Mouse (Mus musculus) lung, embryonic 15.5 days (tissue): Measurements from ENCODE around the gene Mrps15. TPM values are rescaled to one million over a fixed set of nuclear protein-coding genes. Genes with fewer than 3 reads are reported as not detected.
"Not testable (repeated sequence)": the region's sequence is repeated elsewhere in the genome, so short reads cannot be mapped to it uniquely, and the experiment has no call there.

Experiments used
- ATAC-seq: fragments of 200-750 bp; cut with Nextera tagmentation; 2 replicates; pipeline ENCODE4 v1.8.0; 2017; ENCODE audit warnings: moderate number of reproducible peaks, borderline replicate concordance; ENCODE audit not compliant: low FRiP score, low TSS enrichment; ENCODE audit errors: extremely low read depth
- H3K27ac ChIP-seq: fragments of 300-500 bp; sonication (generic); 2 replicates; pipeline ENCODE4 v1.5.1; 2015; ENCODE audit warnings: moderate library complexity, mild to moderate bottlenecking, inconsistent platforms
- H3K27me3 ChIP-seq: fragments of 300-500 bp; sonication (generic); 2 replicates; pipeline ENCODE4 v1.6.1; 2015; ENCODE audit warnings: inconsistent platforms
- H3K36me3 ChIP-seq: fragments of 300-500 bp; sonication (generic); 2 replicates; pipeline ENCODE4 v1.6.1; 2015; ENCODE audit warnings: inconsistent platforms
- H3K4me1 ChIP-seq: fragments of 300-500 bp; sonication (generic); 2 replicates; pipeline ENCODE4 v1.6.1; 2015; ENCODE audit warnings: inconsistent platforms
- H3K4me2 ChIP-seq: fragments of 300-500 bp; sonication (generic); 2 replicates; pipeline ENCODE4 v1.6.1; 2015; ENCODE audit warnings: inconsistent platforms, mild to moderate bottlenecking, moderate library complexity
- H3K4me3 ChIP-seq: fragments of 300-500 bp; sonication (generic); 2 replicates; pipeline ENCODE4 v1.5.1; 2015; ENCODE audit warnings: mild to moderate bottlenecking, inconsistent platforms
- H3K9ac ChIP-seq: fragments of 300-500 bp; sonication (generic); 2 replicates; pipeline ENCODE4 v1.6.1; 2015; ENCODE audit warnings: inconsistent platforms
- H3K9me3 ChIP-seq: fragments of 300-500 bp; sonication (generic); 2 replicates; pipeline ENCODE4 v1.6.1; 2016; ENCODE audit warnings: inconsistent platforms
- WGBS: fragments of 180-500 bp; shearing (Covaris S2); methylation state at CpG from one replicate; pipeline ENCODE4 v1.1.7; 2015; 5-methylcytosine and 5-hydroxymethylcytosine counted together
- polyA plus RNA-seq: library from polyadenylated mRNA; unstranded; fragments of >200 nt; fragmentation: Nextera tagmentation; extraction: Ambion mirVana; gene quantifications from 2 replicates; pipeline ENCODE4 v1.2.1, GENCODE M21; 2015

The Mrps15 gene
- polyA plus RNA-seq, 1 experiment from 2014 or later = 130 TPM

DNA sequence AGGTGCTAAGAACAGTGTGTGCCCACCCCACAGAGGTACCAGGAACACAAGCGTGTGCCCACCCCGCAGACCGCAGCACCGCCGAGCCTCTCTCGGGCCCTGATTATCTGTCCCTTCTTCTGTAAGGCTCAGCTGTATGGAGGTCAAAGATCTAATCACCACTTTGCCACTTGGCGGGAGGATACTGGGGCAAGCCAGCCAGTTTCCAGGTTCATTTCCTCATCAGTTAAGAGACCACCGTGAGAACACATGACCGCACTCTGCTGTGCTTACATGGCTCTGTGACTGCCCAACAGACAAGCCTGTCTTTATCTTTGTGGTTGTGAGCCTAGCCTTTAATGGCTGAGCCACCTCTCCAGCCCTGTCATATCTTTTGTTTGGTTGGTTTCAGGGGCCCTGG is 36.3 kb downstream of the Mrps15 start:
- Histone ChIP-seq H3K4me3 (no peak overlapping the region), H3K9me3 (no peaks in the 10 kb centered on the region), H3K27me3 (no peaks in the 10 kb centered on the region), H3K4me2 (no peak overlapping the region), H3K27ac (no peak overlapping the region), H3K9ac (no peak overlapping the region), H3K36me3 (no peaks in the 10 kb centered on the region), H3K4me1 (no peaks in the 10 kb centered on the region)
- 89% methylated on average over 9 of the region's 9 CpGs for WGBS
- ATAC-seq = no peak

DNA sequence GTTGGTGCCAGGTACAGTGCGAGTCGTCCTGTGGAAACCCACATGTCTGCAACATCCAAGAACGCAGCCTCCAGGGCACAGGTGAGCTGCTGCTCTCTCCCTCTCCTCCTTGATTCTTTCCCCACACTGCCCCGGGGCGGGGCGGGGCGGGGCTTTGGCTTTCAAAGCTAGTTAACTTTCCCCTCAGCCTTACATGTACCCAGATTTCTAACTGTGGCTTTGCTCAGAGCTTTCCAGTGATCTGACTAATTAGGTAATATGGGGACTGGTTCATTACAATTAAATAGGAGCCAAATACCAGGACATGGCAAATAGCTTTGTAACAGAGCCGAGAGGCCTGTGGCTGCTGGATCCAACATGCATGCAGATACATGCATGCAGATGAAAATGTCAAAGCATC is 37.7 kb downstream of the Mrps15 start:
- 65% methylated on average over 8 of the region's 8 CpGs for WGBS
- H3K36me3 ChIP-seq = no peaks in the 10 kb centered on the region

DNA sequence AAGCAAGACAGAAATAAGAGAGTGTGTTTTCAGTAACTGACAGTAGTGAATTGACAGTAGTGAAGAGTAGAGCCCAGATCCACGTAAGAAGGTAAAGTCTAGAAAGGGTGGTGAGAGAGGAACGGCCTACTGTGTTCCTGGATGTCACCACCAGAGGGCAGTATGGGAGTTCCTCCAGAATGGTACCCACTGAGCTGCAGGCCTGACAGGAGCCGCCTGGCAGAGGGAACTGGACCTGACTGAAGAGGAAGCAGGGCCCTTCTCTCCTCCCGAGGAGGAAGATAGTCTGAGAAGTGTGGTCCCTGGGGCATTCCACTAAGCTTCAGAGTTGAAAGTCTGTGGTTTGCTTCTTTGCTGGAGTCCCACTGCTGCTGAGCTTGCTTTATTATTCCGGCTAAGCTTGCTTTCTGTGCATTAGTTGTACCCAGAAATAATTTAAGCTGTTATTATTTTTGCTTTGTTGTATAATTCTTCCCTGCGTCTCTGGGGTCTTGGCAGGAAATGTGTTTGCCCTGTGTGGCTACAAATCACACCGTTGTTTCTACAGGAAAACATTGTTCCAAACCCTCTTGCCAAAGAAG is 39.4 kb downstream of the Mrps15 start:
- 25% methylated on average over 7 of the region's 7 CpGs for WGBS
- Histone ChIP-seq H3K27me3 (no peaks in the 10 kb centered on the region), H3K4me1 (no peaks in the 10 kb centered on the region), H3K27ac (no peak overlapping the region), H3K9me3 (no peaks in the 10 kb centered on the region), H3K4me2 (no peak overlapping the region), H3K9ac (no peak overlapping the region), H3K4me3 (no peak overlapping the region), H3K36me3 (no peaks in the 10 kb centered on the region)
- ATAC-seq = peak; percentile 82; the same call in 1 of the 2 replicates

More for the DNA sequence above, 37.7 kb downstream of the Mrps15 start:
- ATAC-seq = no peak; the same call in 1 of the 2 replicates
- Histone ChIP-seq H3K9me3 (no peaks in the 10 kb centered on the region), H3K4me3 (no peak overlapping the region), H3K27me3 (no peaks in the 10 kb centered on the region), H3K9ac (no peak overlapping the region), H3K27ac (no peak overlapping the region), H3K4me1 (no peaks in the 10 kb centered on the region), H3K4me2 (no peak overlapping the region)

DNA sequence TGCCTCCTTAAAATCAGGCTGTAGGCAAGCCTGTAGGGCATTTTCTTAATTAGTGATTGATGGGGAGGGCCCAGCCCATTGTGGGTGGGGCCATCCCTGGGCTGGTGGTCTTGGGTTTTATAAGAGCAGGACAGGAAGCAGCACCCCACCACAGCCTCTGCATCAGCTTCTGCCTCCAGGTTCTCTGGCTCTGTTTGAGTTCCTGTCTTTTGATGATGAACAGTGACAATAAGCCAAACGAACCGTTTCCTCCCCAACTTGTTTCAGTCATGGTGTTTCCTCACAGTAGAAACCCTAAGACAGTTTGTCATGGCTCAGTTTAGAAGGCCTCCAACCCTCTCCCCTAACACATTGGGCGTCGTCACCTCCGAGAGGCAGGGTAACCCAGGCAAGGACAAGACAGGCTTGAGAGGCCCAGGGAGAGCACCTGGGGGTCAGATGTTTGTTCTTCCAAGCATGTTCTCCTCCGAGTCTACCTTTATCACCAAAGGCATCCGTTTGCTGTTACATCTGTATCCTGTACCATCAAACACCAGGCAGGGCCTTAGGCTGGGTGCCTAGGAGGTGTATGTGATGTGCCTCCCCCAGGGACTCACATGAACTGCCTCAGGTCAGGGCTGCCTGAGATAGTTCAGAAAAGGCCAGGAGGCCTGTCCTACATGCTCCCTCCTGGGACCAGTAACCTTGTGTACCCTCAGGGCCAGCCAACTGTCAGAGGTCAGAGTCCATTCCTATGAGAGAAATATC is 43.5 kb downstream of the Mrps15 start:
- Histone ChIP-seq H3K4me2 (no peak overlapping the region), H3K4me3 (no peak overlapping the region), H3K9ac (0 out of 2 replicates have a peak overlapping the region, but pooled peaks have one; percentile 4), H3K9me3 (no peaks in the 10 kb centered on the region), H3K27me3 (no peaks in the 10 kb centered on the region), H3K36me3 (no peaks in the 10 kb centered on the region), H3K4me1 (no peaks in the 10 kb centered on the region), H3K27ac (no peak overlapping the region)
- WGBS = 63% methylated on average over 7 of the region's 7 CpGs
- no peak for ATAC-seq

DNA sequence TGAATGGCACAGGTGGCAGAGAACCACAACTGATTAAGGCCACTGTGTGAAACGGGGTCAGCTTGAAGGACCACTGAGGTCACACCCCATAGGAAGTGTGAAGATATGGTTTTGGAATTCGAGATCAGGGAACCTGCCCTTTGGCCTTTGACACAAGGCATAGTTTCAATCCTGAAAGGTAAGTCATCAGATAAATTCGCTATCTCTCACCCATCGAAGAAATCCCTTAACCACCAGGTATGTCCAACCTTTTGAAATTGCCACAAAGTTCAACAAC is 44.1 kb downstream of the Mrps15 start:
- H3K36me3 ChIP-seq = no peaks in the 10 kb centered on the region
- no peak overlapping the region for H3K4me3 ChIP-seq
- no peaks in the 10 kb centered on the region for H3K4me1 ChIP-seq
- whole genome bisulfite sequencing = 69% methylated on average over 4 of the region's 4 CpGs
- H3K4me2 ChIP-seq = no peak overlapping the region
- no peak overlapping the region for H3K27ac ChIP-seq
- no peak overlapping the region for H3K9ac ChIP-seq
- no peak for ATAC-seq
- H3K27me3 ChIP-seq = no peaks in the 10 kb centered on the region
- no peaks in the 10 kb centered on the region for H3K9me3 ChIP-seq

DNA sequence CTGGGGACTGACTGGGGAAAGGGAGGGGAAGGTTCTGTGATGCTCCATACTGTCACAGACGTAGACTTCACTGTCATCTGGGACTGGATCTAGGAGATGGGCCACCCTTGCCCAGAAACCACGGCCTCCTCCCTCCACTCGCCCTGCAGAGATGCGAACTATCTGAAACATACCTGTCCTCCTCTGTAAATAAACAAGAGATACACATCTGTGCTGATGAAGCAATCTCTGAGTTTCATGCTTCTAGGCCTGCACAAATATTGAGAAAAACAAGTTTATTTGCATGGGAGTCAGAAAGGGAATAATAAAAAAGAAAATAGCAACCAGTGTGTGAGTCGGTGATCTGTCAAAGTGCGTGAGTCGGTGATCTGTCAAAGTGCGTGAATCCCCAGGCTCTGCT is 45.1 kb downstream of the Mrps15 start:
- peaks cover under 1% of the 10 kb centered on the region; the same call in 1 of the 2 replicates for H3K4me1 ChIP-seq
- no peak overlapping the region for H3K4me3 ChIP-seq

DNA sequence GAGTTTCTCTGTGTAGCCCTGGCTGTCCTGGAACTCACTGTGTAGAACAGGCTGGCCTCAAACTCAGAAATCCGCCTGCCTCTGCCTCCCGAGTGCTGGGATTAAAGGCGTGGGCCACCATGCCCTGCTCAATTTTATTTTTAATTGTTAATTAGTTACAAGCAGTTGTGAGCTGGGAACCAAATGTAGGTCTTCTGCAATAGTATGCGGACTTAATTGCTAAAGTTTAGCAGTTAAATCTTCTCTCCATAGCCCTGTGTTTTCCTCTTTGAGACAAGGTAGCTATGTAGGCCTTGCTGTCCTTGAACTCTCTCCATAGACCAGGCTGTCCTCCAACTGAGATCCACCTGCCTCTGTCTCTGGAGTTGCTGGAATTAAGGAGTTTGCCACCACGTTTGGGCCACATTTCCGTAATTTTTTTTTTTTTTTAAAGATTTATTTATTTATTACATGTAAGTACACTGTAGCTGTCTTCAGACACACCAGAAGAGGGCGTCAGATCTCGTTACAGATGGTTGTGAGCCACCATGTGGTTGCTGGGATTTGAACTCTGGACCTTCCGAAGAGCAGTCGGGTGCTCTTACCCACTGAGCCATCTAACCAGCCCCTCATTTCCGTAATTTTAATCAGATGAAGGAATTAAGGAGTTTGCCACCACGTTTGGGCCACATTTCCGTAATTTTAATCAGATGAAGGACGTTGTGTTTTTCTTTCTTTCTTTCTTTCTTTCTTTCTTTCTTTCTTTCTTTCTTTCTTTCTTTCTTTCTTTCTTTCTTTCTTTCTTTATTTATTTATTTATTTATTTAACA is 49.1 kb downstream of the Mrps15 start:
- Histone ChIP-seq H3K4me2 (peak overlapping the region; percentile 60), H3K4me3 (peak overlapping the region; percentile 65)
- H3K9me3 ChIP-seq, H3K9ac ChIP-seq, ATAC-seq, H3K4me1 ChIP-seq, H3K36me3 ChIP-seq, H3K27me3 ChIP-seq, H3K27ac ChIP-seq: not testable (repeated sequence)
- WGBS = 52% methylated on average over 14 of the region's 14 CpGs

More for the DNA sequence above, 45.1 kb downstream of the Mrps15 start:
- Histone ChIP-seq H3K36me3 (no peaks in the 10 kb centered on the region), H3K27me3 (no peaks in the 10 kb centered on the region), H3K9me3 (no peaks in the 10 kb centered on the region), H3K27ac (no peak overlapping the region), H3K9ac (no peak overlapping the region), H3K4me2 (no peak overlapping the region)
- no peak for ATAC-seq
- WGBS = 70% methylated on average over 8 of the region's 8 CpGs

DNA sequence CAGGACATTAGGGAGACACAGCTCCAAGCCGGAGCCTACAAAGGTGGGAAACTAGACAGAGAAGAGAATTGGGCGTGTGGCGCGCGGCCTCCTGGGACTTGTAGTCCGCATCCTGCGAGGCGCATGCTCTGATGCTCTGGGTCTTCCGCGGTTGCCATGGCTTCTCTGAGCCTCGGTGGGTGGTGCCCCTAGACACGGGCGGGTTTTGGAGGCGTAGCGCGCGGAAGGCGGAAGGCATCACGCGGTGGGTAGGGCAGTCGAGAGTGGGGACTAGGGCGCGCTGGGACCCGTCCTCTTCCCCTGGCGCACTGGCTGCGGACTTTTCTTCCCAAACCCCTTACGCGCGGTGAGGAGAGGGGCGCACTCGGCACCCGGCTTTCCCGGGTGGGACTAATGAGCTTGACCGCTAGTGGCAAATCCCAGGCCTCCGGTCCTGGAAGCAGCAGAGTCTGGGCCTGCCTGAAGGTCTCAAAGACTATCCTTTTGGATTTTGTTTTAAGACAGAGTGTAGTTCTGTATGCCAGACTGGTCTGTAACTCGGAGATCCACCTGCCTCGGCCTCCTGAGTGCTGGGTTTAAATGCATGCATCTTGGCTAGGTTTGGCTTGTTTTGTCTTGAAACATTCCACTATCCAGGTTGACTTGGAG is 49.9 kb downstream of the Mrps15 start, which contains the start of gene Lsm10:
Gene Lsm10 (plus strand): TSS at position 160 of the 648 bp plus-strand sequence.
- H3K9me3 ChIP-seq = no peaks in the 10 kb centered on the region
- H3K4me3 ChIP-seq = peak within 1 kb of the TSS; percentile 65
- H3K4me1 ChIP-seq = peaks cover 9% of the 10 kb centered on the region; the same call in 1 of the 2 replicates
- H3K4me2 ChIP-seq = peak within 1 kb of the TSS; percentile 60
- H3K27ac ChIP-seq = peak within 1 kb of the TSS; percentile 61; the same call in 1 of the 2 replicates
- H3K9ac ChIP-seq = peak within 1 kb of the TSS; percentile 71
- no peaks in the 10 kb centered on the region for H3K27me3 ChIP-seq
- WGBS = 2% methylated on average over 37 of the region's 37 CpGs
- H3K36me3 ChIP-seq = 0 out of 2 replicates have a peak, but pooled peaks cover 7% of the 10 kb centered on the region
- peak; percentile 98 for ATAC-seq

DNA sequence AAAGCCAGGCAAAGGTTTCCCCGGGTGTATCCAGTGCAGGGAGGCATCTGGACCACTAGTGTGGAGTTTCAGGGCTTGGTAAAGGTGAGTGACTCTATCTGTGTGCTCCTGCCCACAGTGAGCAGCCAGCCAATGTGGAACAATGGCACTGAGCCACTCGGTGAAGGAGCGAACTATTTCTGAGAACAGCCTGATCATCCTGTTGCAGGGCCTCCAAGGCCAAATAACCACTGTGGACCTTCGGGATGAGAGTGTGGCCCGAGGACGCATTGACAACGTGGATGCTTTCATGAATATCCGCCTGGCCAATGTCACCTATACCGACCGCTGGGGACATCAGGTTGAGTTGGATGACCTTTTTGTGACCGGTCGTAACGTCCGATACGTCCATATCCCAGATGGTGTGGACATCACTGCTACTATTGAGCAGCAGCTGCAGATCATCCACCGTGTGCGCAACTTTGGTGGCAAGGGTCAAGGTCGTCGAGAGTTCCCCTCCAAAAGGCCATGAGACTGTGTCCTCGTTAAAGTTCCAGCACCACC is 51.1 kb downstream of the Mrps15 start:
- Histone ChIP-seq H3K9me3 (no peaks in the 10 kb centered on the region), H3K36me3 (0 out of 2 replicates have a peak, but pooled peaks cover 7% of the 10 kb centered on the region), H3K9ac (no peak overlapping the region), H3K4me1 (peaks cover 15% of the 10 kb centered on the region), H3K4me3 (no peak overlapping the region), H3K27me3 (no peaks in the 10 kb centered on the region), H3K4me2 (no peak overlapping the region), H3K27ac (no peak overlapping the region)
- ATAC-seq = no peak
- 91% methylated on average over 20 of the region's 20 CpGs for WGBS

DNA sequence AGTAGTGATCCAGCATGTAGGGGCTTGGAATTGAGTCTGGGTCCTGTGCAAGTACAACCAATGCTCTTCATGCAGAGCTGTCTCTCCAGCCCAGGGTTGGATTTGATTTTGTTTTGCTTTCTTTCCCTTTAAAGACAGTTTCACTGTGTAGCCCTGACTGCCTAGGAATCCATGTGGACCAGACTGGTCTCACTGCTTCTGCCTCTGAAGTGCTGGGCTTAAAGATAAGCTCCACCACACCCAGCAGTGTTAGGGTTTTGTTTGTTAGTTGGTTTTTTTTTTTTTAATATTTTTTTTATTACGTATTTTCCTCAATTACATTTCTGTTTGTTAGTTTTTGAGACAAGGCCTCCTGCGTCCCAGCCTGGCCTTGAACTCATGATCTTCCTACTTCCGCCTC is 52.6 kb downstream of the Mrps15 start:
- H3K4me1 ChIP-seq = peaks cover 22% of the 10 kb centered on the region
- H3K36me3 ChIP-seq = 0 out of 2 replicates have a peak, but pooled peaks cover 7% of the 10 kb centered on the region
- no peak overlapping the region for H3K4me2 ChIP-seq
- no peak overlapping the region for H3K27ac ChIP-seq
- H3K4me3 ChIP-seq = no peak overlapping the region
- H3K9me3 ChIP-seq = no peaks in the 10 kb centered on the region
- WGBS = 82% methylated on average over 3 of the region's 3 CpGs
- no peak for ATAC-seq
- no peak overlapping the region for H3K9ac ChIP-seq
- no peaks in the 10 kb centered on the region for H3K27me3 ChIP-seq

DNA sequence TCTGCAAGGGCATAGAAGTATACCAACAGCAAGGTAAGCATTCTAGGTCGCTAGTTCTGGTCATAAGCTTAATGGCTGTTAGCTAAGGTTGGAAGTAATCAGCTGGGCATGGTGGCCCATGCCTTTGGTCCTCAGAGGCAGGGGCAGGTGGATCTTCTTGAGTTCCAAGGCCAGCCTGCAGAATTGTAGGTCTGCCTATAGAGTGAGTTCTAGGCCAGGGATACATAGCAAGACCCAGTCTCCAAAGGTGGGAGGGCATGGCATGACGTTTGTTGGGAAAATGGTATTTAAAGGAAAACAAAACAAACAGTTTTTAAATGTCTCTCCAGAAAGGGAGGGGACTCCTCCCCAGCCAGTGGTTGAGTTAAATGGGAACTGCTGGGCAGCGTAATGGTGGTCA is 54.0 kb downstream of the Mrps15 start:
- H3K4me1 ChIP-seq = peaks cover 36% of the 10 kb centered on the region
- no peak overlapping the region for H3K9ac ChIP-seq
- ATAC-seq = no peak
- WGBS = 79% methylated on average over 3 of the region's 3 CpGs
- no peak overlapping the region for H3K4me3 ChIP-seq
- no peaks in the 10 kb centered on the region for H3K9me3 ChIP-seq
- H3K27ac ChIP-seq = no peak overlapping the region
- no peak overlapping the region for H3K4me2 ChIP-seq
- H3K36me3 ChIP-seq = 0 out of 2 replicates have a peak, but pooled peaks cover 7% of the 10 kb centered on the region
- no peaks in the 10 kb centered on the region for H3K27me3 ChIP-seq
